Mouse (Mus musculus) monocyte, adult 5-6 weeks (primary cell): ENCODE data around the gene Sds. TPM values are rescaled to one million over a fixed set of nuclear protein-coding genes. Genes with fewer than 3 reads are reported as not detected.

Experiments
- total RNA-seq: library from RNA; stranded (forward); fragments of 200-1000, 200-491, 200-594 nt; gene quantifications from 3 replicates; pipeline ENCODE4 v1.2.3, GENCODE M21; 2017

Gene Sds
- total RNA-seq, 1 experiment from 2014 or later, result not detected

Other genes with a start within 250 kb of the Sds start
- gene Lhx5, start 44.8 kb upstream of the Sds start, total RNA-seq, result not detected in 3 replicates
- not detected in 3 replicates for gene Sdsl, start 3.7 kb upstream of the Sds start, total RNA-seq
- 8.9 to 11.3 TPM (median 11.2 TPM) in 3 replicates for gene Plbd2, start 27.1 kb downstream of the Sds start, total RNA-seq
- gene Slc8b1, start 34.6 kb downstream of the Sds start, total RNA-seq, result 72.9 to 104 TPM (median 90.4 TPM) in 3 replicates
- gene Tpcn1, start 112.1 kb downstream of the Sds start, total RNA-seq, result 8.1 to 8.8 TPM (median 8.5 TPM) in 3 replicates
- 0.57 TPM in 1 of 3 replicates, not detected in the others for gene Iqcd, start 112.5 kb downstream of the Sds start, total RNA-seq
- 0.43 to 4.0 TPM (median 1.1 TPM) in 3 replicates for gene Rita1, start 136.1 kb downstream of the Sds start, total RNA-seq
- 42.2 to 59.5 TPM (median 55.9 TPM) in 3 replicates for gene Ddx54, start 136.2 kb downstream of the Sds start, total RNA-seq
- not detected in 3 replicates for gene Cfap73, start 157.7 kb downstream of the Sds start, total RNA-seq
- gene Rasal1, start 172.3 kb downstream of the Sds start, total RNA-seq, result 0.48 to 0.49 TPM in 2 of 3 replicates, not detected in the other
- gene Dtx1, start 235.4 kb downstream of the Sds start, total RNA-seq, result 5.4 to 12.1 TPM (median 8.1 TPM) in 3 replicates